Mouse (Mus musculus) ES-E14 (cell line): Measurements from ENCODE around the gene Elp5. TPM values are rescaled to one million over a fixed set of nuclear protein-coding genes. Genes with fewer than 3 reads are reported as not detected.
A peak's percentile ranks its signal among the peaks of the same experiment; 100 is the strongest.

Source experiments
- DNase-seq: peaks from one replicate; pipeline ENCODE4 v3.0.0-alpha.2; 2013; ENCODE audit warnings: low read depth, low spot score
- H3K27ac ChIP-seq: 2 replicates; pipeline ENCODE4 v1.5.1; 2012; ENCODE audit warnings: low read depth, mild to moderate bottlenecking, low read length, moderate library complexity, mixed read lengths; ENCODE audit not compliant: poor library complexity, insufficient read depth, severe bottlenecking
- H3K36me3 ChIP-seq: 2 replicates; pipeline ENCODE4 v1.6.1; 2012; ENCODE audit warnings: mild to moderate bottlenecking, low read length, moderate library complexity, mixed read lengths; ENCODE audit not compliant: control insufficient read depth, poor library complexity, insufficient read depth, severe bottlenecking
- H3K4me1 ChIP-seq, 2 experiments: fragments of 150-350 bp in 1 of 2; sonication (generic) in 1 of 2; 2 replicates each; pipeline ENCODE4 v1.6.1; 2012; ENCODE audit warnings: low read length in 2 of 2, mild to moderate bottlenecking in 1 of 2, mixed read lengths in 1 of 2; ENCODE audit not compliant: control insufficient read depth in 2 of 2, insufficient read depth in 2 of 2, poor library complexity in 1 of 2
- H3K4me3 ChIP-seq, 2 experiments: fragments of 150-350 bp in 1 of 2; sonication (generic) in 1 of 2; 2 replicates each; pipeline ENCODE4 v1.5.1; 2012; ENCODE audit warnings: low read length in 2 of 2, low read depth in 1 of 2, mild to moderate bottlenecking in 1 of 2, mixed read lengths in 1 of 2; ENCODE audit not compliant: insufficient read depth in 1 of 2, poor library complexity in 1 of 2, severe bottlenecking in 1 of 2
- H3K9ac ChIP-seq: 2 replicates; pipeline ENCODE4 v1.6.1; 2012; ENCODE audit warnings: low read depth, mild to moderate bottlenecking, low read length, mixed read lengths; ENCODE audit not compliant: poor library complexity, insufficient read depth, severe bottlenecking
- H3K9me3 ChIP-seq: fragments of 150-350 bp; sonication (generic); 2 replicates; pipeline ENCODE4 v1.6.1; 2012; ENCODE audit warnings: low read depth, mild to moderate bottlenecking, low read length; ENCODE audit not compliant: control insufficient read depth, insufficient read depth
- CHD2 ChIP-seq: IDR thresholded peaks from 2 replicates; pipeline ENCODE4 v1.6.1; 2014; ENCODE audit warnings: mild to moderate bottlenecking, low read depth, low read length, inconsistent platforms
- HCFC1 ChIP-seq: IDR thresholded peaks from 2 replicates; pipeline ENCODE4 v1.6.1; 2012; ENCODE audit warnings: low read length, inconsistent platforms, borderline replicate concordance; ENCODE audit not compliant: insufficient read depth
- MAFK ChIP-seq: IDR thresholded peaks from 2 replicates; pipeline ENCODE4 v1.6.1; 2014; ENCODE audit warnings: mild to moderate bottlenecking, low read depth, low read length, inconsistent platforms; ENCODE audit not compliant: insufficient read depth
- ZC3H11A ChIP-seq: IDR thresholded peaks from 2 replicates; pipeline ENCODE4 v1.6.1; 2012; ENCODE audit warnings: low read depth, mild to moderate bottlenecking, inconsistent platforms, low read length, borderline replicate concordance
- ZNF384 ChIP-seq: IDR thresholded peaks from 2 replicates; pipeline ENCODE4 v1.6.1; 2012; ENCODE audit warnings: low read depth, low read length, inconsistent platforms
- in situ Hi-C, 2 experiments: fragments of 600-800 bp; cut with MboI; formaldehyde crosslinking; loops; one replicate each; pipeline ENCODE4 v1.15.1; 2025; ENCODE audit warnings: low sequenced_read_pairs in 2 of 2, inconsistent platforms in 1 of 2; ENCODE audit not compliant: unreplicated experiment in 2 of 2
- total RNA-seq: library from RNA; depleted of rRNA; stranded (reverse); fragments of 300-350 nt; gene quantifications from 2 replicates; pipeline ENCODE4 v1.2.3, GENCODE M21; 2012

The Elp5 gene
- total RNA-seq, 1 experiment: 87.9 TPM

DNA sequence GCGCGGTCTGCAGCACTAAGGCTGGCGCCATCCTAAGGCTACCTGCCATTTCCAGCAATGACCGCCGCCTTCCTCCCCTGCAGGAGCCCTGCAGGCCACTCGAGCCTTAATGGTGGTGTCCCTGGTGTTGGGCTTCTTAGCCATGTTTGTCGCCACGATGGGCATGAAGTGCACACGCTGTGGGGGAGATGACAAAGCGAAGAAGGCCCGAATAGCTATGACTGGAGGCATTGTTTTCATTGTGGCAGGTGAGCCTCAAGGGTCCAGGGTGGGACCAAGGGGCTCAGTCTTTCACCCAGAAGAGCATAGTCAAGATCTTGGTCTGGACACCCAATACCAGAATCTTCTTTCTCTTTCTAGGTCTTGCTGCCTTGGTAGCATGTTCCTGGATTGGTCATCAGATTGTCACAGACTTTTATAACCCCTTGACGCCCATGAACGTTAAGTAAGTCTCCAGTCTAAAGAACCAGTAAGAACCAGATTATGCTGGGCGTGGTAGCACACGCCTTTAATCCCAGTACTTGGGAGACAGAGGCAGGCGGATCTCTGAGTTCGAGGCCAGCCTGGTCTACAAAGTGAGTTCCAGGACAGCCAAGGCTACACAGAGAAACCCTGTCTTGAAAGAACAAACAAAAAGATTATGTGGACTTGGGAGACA, 15.3 kb downstream of the Elp5 start:
- H3K4me3 ChIP-seq: peak overlapping the region; percentile 72
- H3K9ac ChIP-seq: peak overlapping the region; percentile 81
- H3K27ac ChIP-seq: no peak overlapping the region
- no peaks in the 10 kb centered on the region for H3K9me3 ChIP-seq
- in situ Hi-C loops: no loop called here
- H3K36me3 ChIP-seq: peaks cover 10% of the 10 kb centered on the region; the same call in 1 of the 2 replicates
- H3K4me1 ChIP-seq: peaks cover 0 to 8% of the 10 kb centered on the region in 2 experiments; a peak in 1 of 4 replicates
- no peak for DNase-seq
- TF ChIP-seq ZC3H11A (no peak), CHD2 (no peak), HCFC1 (no peak), ZNF384 (no peak), MAFK (no peak)

DNA sequence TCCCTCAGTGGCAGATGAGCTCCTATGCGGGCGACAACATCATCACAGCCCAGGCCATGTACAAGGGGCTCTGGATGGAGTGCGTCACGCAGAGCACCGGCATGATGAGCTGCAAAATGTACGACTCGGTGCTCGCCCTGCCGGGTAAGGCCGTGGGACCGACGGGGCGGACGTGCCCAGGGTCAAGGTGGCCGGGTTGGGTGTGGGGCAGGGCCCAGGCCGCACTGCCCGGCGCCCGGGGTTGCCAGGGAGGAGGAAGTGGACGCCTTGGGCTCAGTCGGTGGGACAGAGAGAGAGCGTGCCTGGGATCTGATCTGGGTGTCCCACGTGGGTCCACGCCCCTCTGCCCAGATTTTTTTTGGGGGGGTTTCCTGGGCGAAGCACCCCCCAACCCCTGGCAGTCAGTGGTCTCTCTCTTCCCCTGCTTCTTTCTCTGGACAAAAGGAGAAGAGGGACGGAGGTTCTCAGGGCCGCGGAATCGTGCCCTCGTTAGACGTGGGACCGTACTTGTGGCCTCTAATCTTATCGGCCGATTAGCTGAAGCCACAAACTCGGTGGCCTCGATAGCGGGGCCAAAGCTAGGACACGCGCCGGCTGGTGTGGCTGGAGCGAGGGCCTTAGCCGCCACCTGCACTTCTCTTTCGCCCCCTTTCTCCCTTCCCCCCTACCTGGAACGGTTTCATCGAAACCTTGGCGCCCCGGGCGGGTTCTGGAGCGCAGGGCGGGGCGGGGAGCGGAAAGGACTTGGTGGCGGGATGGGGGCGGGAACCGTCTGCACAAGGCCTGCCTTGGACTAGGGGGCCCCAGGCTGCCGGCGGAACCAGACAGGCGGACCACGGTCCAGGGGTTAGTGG, 16.1 kb downstream of the Elp5 start:
- TF ChIP-seq HCFC1 (0 out of 2 replicates have a peak, but pooled peaks have one; percentile 12), ZC3H11A (no peak)
- no peak overlapping the region for H3K27ac ChIP-seq
- H3K4me3 ChIP-seq: peak overlapping the region; percentile 72
- in situ Hi-C loops: no loop called here
- peaks cover 0 to 8% of the 10 kb centered on the region in 2 experiments; a peak in 1 of 4 replicates for H3K4me1 ChIP-seq
- DNase-seq: no peak
- peaks cover 10% of the 10 kb centered on the region; the same call in 1 of the 2 replicates for H3K36me3 ChIP-seq
- H3K9me3 ChIP-seq: no peaks in the 10 kb centered on the region
- H3K9ac ChIP-seq: peak overlapping the region; percentile 81

DNA sequence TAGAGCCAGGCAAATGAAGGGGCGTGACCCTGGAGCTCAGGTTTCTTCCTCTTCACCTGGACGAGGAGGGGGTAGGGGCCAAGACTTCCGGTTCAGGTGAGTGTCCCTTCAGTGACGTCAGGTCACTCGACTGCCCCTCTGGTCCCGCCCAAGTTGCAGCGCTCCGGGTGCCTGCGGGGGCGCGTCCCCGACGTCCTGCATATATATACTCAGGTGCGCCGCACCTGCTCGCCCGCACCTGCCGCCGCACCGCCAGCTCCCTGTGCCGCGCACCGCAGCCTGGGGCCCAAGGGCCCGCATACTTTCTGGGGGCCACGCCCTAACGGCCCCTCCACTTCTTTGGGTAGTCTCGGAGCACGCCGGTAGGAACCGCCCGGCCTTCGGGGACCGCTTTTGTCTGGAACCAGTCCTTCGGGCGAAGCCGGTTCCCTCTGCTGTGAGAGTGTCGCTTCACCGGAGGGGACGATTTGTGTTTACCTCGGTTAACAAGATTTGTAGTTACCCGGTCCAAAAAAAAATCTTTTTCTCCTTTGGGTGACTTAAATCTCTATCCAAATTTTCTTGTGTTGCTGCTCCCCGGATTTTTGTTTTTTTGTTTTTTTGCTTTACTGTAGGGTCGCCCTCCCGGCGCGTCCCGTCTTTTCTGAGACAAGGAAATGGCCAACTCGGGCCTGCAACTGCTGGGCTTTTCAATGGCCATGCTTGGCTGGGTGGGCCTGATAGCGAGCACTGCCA, 16.9 kb downstream of the Elp5 start:
- Histone ChIP-seq H3K9me3 (no peaks in the 10 kb centered on the region), H3K9ac (peak overlapping the region; percentile 81), H3K4me1 (peaks cover 0 to 8% of the 10 kb centered on the region in 2 experiments; a peak in 1 of 4 replicates), H3K36me3 (peaks cover 10% of the 10 kb centered on the region; the same call in 1 of the 2 replicates), H3K27ac (no peak overlapping the region), H3K4me3 (peak overlapping the region; percentile 72)
- no peak for DNase-seq
- TF ChIP-seq HCFC1 (peak; percentile 44; the same call in 1 of the 2 replicates), ZC3H11A (no peak)
- in situ Hi-C loops: no loop called here

DNA sequence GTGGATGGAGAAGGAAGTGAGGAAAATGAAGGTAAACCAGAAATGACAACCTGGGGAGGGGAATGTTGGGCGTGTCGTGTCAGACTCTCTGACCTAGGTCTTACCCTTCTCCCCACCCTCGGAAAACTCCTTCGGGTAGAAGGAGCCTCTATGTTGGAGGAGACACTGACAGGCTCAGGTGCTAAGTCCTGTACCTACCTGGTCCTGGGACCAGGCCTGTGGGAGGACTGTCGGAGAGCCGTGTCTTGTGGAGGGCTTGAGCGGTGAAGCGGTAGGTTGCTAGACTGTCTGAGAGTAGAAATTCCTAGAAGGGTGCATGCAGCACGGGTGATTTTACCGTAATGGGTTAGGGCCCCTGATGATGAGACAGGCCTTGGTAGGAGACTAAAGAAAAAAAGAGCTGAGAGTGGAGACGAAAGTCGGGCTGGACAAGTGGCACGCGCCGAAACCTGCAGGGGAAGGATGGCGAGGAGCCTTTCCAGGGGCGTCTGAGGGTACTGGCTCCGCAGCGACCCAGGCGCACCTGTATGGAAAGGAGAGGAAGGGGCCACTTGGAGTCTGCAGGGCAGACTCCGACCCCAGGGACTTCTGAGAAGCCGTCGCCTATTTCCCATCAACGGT, 17.6 kb downstream of the Elp5 start, which contains the start of gene Cldn7:
Gene Cldn7 (plus strand): TSS at position 130 of the 621 bp plus-strand sequence.
- no peak for DNase-seq
- H3K9ac ChIP-seq: peak within 1 kb of the TSS; percentile 49
- no peak within 1 kb of the TSS for H3K27ac ChIP-seq
- H3K9me3 ChIP-seq: no peaks in the 10 kb centered on the region
- H3K4me1 ChIP-seq: peaks cover 0 to 8% of the 10 kb centered on the region in 2 experiments; a peak in 1 of 4 replicates
- TF ChIP-seq HCFC1 (no peak), ZC3H11A (no peak), MAFK (no peak), CHD2 (no peak), ZNF384 (no peak)
- peaks cover 10% of the 10 kb centered on the region; the same call in 1 of the 2 replicates for H3K36me3 ChIP-seq
- H3K4me3 ChIP-seq: peak within 1 kb of the TSS; percentile 72
- in situ Hi-C loops: no loop called here
